Mouse (Mus musculus) liver, embryonic 16.5 days (tissue): ENCODE measurements at regions not wholly inside any gene's neighbourhood (a gene's known extent, or its start where the extent isn't known, plus 50 kb on each side); places are given as distances from the start of the nearest gene placed in this dataset.

ENCODE experiments used
- ATAC-seq: fragments of 200-750 bp; cut with Nextera tagmentation; 2 replicates; pipeline ENCODE4 v1.8.0; 2017; ENCODE audit warnings: low read depth, mild to moderate bottlenecking, moderate number of reproducible peaks, moderate library complexity
- H3K27ac ChIP-seq: fragments of 300-500 bp; sonication (generic); 2 replicates; pipeline ENCODE4 v1.5.1; 2014; ENCODE audit warnings: mild to moderate bottlenecking, low read length
- H3K27me3 ChIP-seq: fragments of 300-500 bp; sonication (generic); 2 replicates; pipeline ENCODE4 v1.6.1; 2014; ENCODE audit warnings: low read depth, low read length, mixed read lengths; ENCODE audit not compliant: control insufficient read depth, insufficient read depth
- H3K36me3 ChIP-seq: fragments of 300-500 bp; sonication (generic); 2 replicates; pipeline ENCODE4 v1.6.1; 2014; ENCODE audit warnings: mild to moderate bottlenecking; ENCODE audit not compliant: control insufficient read depth, insufficient read depth
- H3K4me1 ChIP-seq: fragments of 300-500 bp; sonication (generic); 2 replicates; pipeline ENCODE4 v1.6.1; 2014; ENCODE audit warnings: low read depth, low read length, mixed read lengths; ENCODE audit not compliant: control insufficient read depth
- H3K4me2 ChIP-seq: fragments of 300-500 bp; sonication (generic); 2 replicates; pipeline ENCODE4 v1.6.1; 2014; ENCODE audit warnings: low read depth, low read length, mixed read lengths
- H3K4me3 ChIP-seq: fragments of 300-500 bp; sonication (generic); 2 replicates; pipeline ENCODE4 v1.5.1; 2014; ENCODE audit warnings: low read depth, mild to moderate bottlenecking, low read length
- H3K9ac ChIP-seq: fragments of 300-500 bp; sonication (generic); 2 replicates; pipeline ENCODE4 v1.6.1; 2014; ENCODE audit warnings: low read depth, low read length
- H3K9me3 ChIP-seq: fragments of 300-500 bp; sonication (generic); replicated peaks from 2 replicates; pipeline ENCODE4 v1.6.1; 2016; ENCODE audit warnings: low read length; ENCODE audit not compliant: control insufficient read depth
- WGBS: fragments of 180-500 bp; shearing (Covaris S2); extraction: QIAGEN DNeasy Blood & Tissue Kit; methylation state at CpG from one replicate; pipeline ENCODE4 v1.1.7; 2014; ENCODE audit not compliant: insufficient replicate concordance; 5-methylcytosine and 5-hydroxymethylcytosine counted together

DNA sequence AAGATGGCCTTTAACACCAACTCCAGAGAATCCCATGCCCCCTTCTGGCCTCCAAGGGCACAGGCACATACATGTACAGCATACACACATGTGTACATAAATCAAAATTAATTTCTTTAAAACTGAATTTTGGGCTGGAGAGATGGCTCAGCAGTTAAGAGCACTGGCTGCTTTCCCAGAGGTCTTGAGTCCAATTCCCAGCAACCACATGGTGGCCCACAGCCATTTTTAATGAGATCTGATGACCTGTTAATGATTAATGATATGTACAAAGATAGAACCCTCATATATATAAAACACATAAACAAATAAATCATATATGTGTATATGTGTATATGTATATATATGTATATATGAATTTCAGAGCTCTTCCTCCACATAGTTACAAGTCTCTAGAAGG, 66.8 kb downstream of the Rplp1 start:
- Histone ChIP-seq H3K9me3 (no peaks in the 10 kb centered on the region), H3K9ac (no peak overlapping the region), H3K4me2 (no peak overlapping the region), H3K4me1 (peaks cover 3% of the 10 kb centered on the region), H3K36me3 (no peaks in the 10 kb centered on the region), H3K4me3 (no peak overlapping the region), H3K27ac (no peak overlapping the region), H3K27me3 (no peaks in the 10 kb centered on the region)
- no peak for ATAC-seq

GRCm38 (mm10) chr9:61844645-61845044, 69.7 kb downstream of the Rplp1 start:
- Histone ChIP-seq H3K27me3 (no peaks in the 10 kb centered on the region), H3K36me3 (no peaks in the 10 kb centered on the region), H3K27ac (peak overlapping the region; percentile 22), H3K4me2 (no peak overlapping the region), H3K4me1 (peaks cover 6% of the 10 kb centered on the region), H3K9me3 (no peaks in the 10 kb centered on the region), H3K9ac (no peak overlapping the region), H3K4me3 (no peak overlapping the region)
- WGBS = 61% methylated on average over 5 of the region's 5 CpGs
- ATAC-seq = no peak

- no peak for ATAC-seq
- H3K4me2 ChIP-seq = no peak overlapping the region
- no peaks in the 10 kb centered on the region for H3K9me3 ChIP-seq
- no peaks in the 10 kb centered on the region for H3K27me3 ChIP-seq
- no peak overlapping the region for H3K4me3 ChIP-seq
- no peak overlapping the region for H3K9ac ChIP-seq
- H3K4me1 ChIP-seq = peaks cover 6% of the 10 kb centered on the region
- H3K36me3 ChIP-seq = no peaks in the 10 kb centered on the region
- H3K27ac ChIP-seq = peak overlapping the region; percentile 75
- 65% methylated on average over 8 of the region's 8 CpGs for WGBS
Measured at GRCm38 (mm10) chr9:61844141-61844540, 70.2 kb downstream of the Rplp1 start.

DNA sequence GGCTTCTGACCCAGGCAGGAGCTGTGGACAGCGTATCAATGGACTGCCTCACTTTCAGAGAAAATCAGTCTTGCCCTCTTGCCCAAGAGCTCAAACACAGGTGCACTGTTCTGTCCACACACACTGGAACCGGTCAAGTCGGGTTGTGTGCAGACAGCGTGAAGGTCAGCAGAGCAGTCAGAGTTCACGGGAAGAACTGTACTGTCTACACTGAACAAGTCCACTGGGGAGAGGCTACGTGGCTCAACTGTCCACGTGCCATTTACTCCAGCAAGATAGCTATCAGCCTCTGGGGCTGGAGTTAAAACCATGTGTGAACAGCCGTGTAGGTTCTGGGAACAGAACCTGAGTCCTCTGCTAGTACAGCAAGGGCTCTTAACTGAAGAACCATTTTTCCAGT, 70.8 kb downstream of the Rplp1 start:
- Histone ChIP-seq H3K4me3 (no peak overlapping the region), H3K4me2 (no peak overlapping the region), H3K36me3 (no peaks in the 10 kb centered on the region), H3K9me3 (no peaks in the 10 kb centered on the region), H3K9ac (no peak overlapping the region), H3K27me3 (no peaks in the 10 kb centered on the region), H3K4me1 (peaks cover 6% of the 10 kb centered on the region), H3K27ac (peak overlapping the region; percentile 75)
- WGBS = 53% methylated on average over 8 of the region's 8 CpGs
- ATAC-seq = peak; percentile 92

DNA sequence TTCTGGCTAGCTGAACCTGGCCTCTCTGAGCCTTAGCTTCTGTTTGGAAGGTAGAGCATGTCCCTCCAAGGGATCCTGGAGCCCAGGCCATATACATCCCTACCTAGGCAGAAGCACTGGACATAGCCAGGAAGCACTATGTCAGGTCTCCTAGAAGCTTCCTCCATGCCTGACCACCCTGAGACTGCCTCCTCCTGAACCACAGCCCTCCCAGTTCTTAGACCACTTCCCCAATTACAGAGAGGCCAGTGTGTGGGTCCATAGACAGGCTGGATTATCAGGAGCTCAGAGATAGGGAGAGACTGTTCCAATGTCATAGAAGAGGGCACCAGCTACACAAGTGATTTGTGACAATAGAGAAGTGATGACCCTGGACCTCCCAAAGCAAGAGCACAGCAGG, 72.0 kb downstream of the Rplp1 start:
- no peak for ATAC-seq

GRCm38 (mm10) chr9:61841222-61841621, 73.1 kb downstream of the Rplp1 start:
- Histone ChIP-seq H3K4me1 (peaks cover 6% of the 10 kb centered on the region), H3K9ac (no peak overlapping the region), H3K9me3 (no peaks in the 10 kb centered on the region), H3K36me3 (no peaks in the 10 kb centered on the region), H3K27ac (no peak overlapping the region), H3K4me3 (no peak overlapping the region), H3K27me3 (no peaks in the 10 kb centered on the region), H3K4me2 (no peak overlapping the region)
- WGBS = 61% methylated on average over 8 of the region's 8 CpGs
- ATAC-seq = peak; percentile 65

More for the DNA sequence above, 72.0 kb downstream of the Rplp1 start:
- no peaks in the 10 kb centered on the region for H3K9me3 ChIP-seq
- H3K4me3 ChIP-seq = no peak overlapping the region
- H3K36me3 ChIP-seq = no peaks in the 10 kb centered on the region
- H3K4me1 ChIP-seq = peaks cover 6% of the 10 kb centered on the region
- no peak overlapping the region for H3K27ac ChIP-seq
- no peaks in the 10 kb centered on the region for H3K27me3 ChIP-seq
- no peak overlapping the region for H3K9ac ChIP-seq
- no peak overlapping the region for H3K4me2 ChIP-seq

DNA sequence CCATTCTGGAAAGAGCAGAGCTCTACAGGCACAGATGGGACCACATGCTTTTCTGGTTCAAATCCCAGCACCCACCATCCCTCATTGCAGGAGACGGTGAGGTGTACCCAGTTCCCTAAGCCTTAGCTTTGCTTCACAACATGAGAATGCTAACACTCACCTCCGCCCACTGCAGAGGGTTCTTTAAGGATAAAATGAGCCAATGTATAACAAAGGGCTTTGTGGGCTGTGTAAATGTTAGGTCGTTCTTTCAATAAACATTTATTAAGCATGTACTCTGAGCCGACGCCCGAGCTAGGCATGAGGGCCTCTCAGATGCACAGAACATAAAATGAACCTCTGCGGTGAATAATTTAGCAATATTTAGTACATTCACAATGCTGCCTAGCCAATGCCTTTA, 74.0 kb downstream of the Rplp1 start:
- Histone ChIP-seq H3K27ac (no peak overlapping the region), H3K4me1 (peaks cover 6% of the 10 kb centered on the region), H3K9me3 (no peaks in the 10 kb centered on the region), H3K4me2 (no peak overlapping the region), H3K27me3 (no peaks in the 10 kb centered on the region), H3K9ac (no peak overlapping the region), H3K4me3 (no peak overlapping the region), H3K36me3 (no peaks in the 10 kb centered on the region)
- 69% methylated on average over 7 of the region's 7 CpGs for WGBS
- no peak for ATAC-seq

DNA sequence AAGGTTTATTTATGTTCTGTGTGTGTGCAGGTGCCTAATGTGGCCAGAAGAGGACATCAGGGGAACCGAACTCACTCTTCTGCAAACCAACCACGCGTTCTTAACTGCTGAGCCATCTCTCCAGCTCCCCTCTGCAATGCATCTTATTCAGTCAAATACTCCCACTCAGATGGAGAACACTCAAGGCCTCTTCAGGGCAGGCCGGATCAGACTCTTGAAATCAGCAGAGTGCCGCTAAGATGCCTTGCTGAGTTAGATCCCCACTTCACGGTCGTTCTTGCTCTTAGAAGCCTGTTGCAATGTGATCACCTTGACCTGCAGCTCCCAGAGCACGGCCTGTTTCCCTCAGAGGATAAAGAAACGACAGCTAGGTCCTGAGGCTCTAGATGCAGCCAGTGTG, 81.1 kb downstream of the Rplp1 start:
- no peaks in the 10 kb centered on the region for H3K36me3 ChIP-seq
- WGBS = 69% methylated on average over 9 of the region's 9 CpGs

GRCm38 (mm10) chr9:61830236-61830635, 84.1 kb downstream of the Rplp1 start:
- H3K4me2 ChIP-seq = no peak overlapping the region
- 51% methylated on average over 7 of the region's 7 CpGs for WGBS
- H3K4me1 ChIP-seq = peaks cover 6% of the 10 kb centered on the region
- H3K36me3 ChIP-seq = no peaks in the 10 kb centered on the region
- H3K9me3 ChIP-seq = no peaks in the 10 kb centered on the region
- no peak overlapping the region for H3K4me3 ChIP-seq
- no peak overlapping the region for H3K27ac ChIP-seq
- no peak overlapping the region for H3K9ac ChIP-seq
- no peak for ATAC-seq
- H3K27me3 ChIP-seq = no peaks in the 10 kb centered on the region

More for the DNA sequence above, 81.1 kb downstream of the Rplp1 start:
- no peaks in the 10 kb centered on the region; the same call in none of the 2 replicates for H3K4me1 ChIP-seq
- H3K4me2 ChIP-seq = no peak overlapping the region
- H3K9me3 ChIP-seq = no peaks in the 10 kb centered on the region
- no peak overlapping the region for H3K27ac ChIP-seq
- no peak for ATAC-seq
- no peaks in the 10 kb centered on the region for H3K27me3 ChIP-seq
- H3K4me3 ChIP-seq = no peak overlapping the region
- H3K9ac ChIP-seq = no peak overlapping the region

DNA sequence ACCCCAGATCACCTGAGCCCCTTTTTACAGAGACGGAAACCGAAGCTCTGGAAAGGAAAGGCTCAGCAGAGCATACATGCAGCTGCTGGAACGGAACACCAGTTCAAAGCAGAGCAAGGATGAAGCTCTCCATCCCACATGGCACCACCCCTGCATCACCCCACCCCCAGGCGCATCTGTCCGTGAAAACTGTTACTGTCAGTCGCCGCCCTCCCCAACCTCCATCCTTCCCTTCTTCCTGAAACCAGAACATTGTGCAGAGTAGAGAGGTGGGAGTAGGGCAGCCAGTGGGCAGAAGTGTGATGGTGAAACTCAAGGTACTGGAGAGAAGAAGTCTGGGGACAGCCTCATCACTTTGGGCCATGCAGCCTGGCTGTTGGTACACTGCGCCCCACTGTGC, 84.6 kb downstream of the Rplp1 start:
- 58% methylated on average over 8 of the region's 8 CpGs for WGBS
- H3K4me1 ChIP-seq = peaks cover 6% of the 10 kb centered on the region
- ATAC-seq = no peak
- no peak overlapping the region for H3K27ac ChIP-seq
- no peak overlapping the region for H3K9ac ChIP-seq
- no peaks in the 10 kb centered on the region for H3K9me3 ChIP-seq
- H3K36me3 ChIP-seq = no peaks in the 10 kb centered on the region
- no peak overlapping the region for H3K4me3 ChIP-seq
- no peak overlapping the region for H3K4me2 ChIP-seq
- no peaks in the 10 kb centered on the region for H3K27me3 ChIP-seq
